Mouse (Mus musculus) lung, embryonic 15.5 days (tissue): ENCODE data around the gene Defa36. TPM values are rescaled to one million over a fixed set of nuclear protein-coding genes. Genes with fewer than 3 reads are reported as not detected.
"Not testable (repeated sequence)": the region's sequence is repeated elsewhere in the genome, so short reads cannot be mapped to it uniquely, and the experiment has no call there.

Experiments
- ATAC-seq: fragments of 200-750 bp; cut with Nextera tagmentation; 2 replicates; pipeline ENCODE4 v1.8.0; 2017; ENCODE audit warnings: moderate number of reproducible peaks, borderline replicate concordance; ENCODE audit not compliant: low FRiP score, low TSS enrichment; ENCODE audit errors: extremely low read depth
- H3K27ac ChIP-seq: fragments of 300-500 bp; sonication (generic); 2 replicates; pipeline ENCODE4 v1.5.1; 2015; ENCODE audit warnings: moderate library complexity, mild to moderate bottlenecking, inconsistent platforms
- H3K27me3 ChIP-seq: fragments of 300-500 bp; sonication (generic); 2 replicates; pipeline ENCODE4 v1.6.1; 2015; ENCODE audit warnings: inconsistent platforms
- H3K36me3 ChIP-seq: fragments of 300-500 bp; sonication (generic); 2 replicates; pipeline ENCODE4 v1.6.1; 2015; ENCODE audit warnings: inconsistent platforms
- H3K4me1 ChIP-seq: fragments of 300-500 bp; sonication (generic); 2 replicates; pipeline ENCODE4 v1.6.1; 2015; ENCODE audit warnings: inconsistent platforms
- H3K4me2 ChIP-seq: fragments of 300-500 bp; sonication (generic); 2 replicates; pipeline ENCODE4 v1.6.1; 2015; ENCODE audit warnings: inconsistent platforms, mild to moderate bottlenecking, moderate library complexity
- H3K4me3 ChIP-seq: fragments of 300-500 bp; sonication (generic); 2 replicates; pipeline ENCODE4 v1.5.1; 2015; ENCODE audit warnings: mild to moderate bottlenecking, inconsistent platforms
- H3K9ac ChIP-seq: fragments of 300-500 bp; sonication (generic); 2 replicates; pipeline ENCODE4 v1.6.1; 2015; ENCODE audit warnings: inconsistent platforms
- H3K9me3 ChIP-seq: fragments of 300-500 bp; sonication (generic); 2 replicates; pipeline ENCODE4 v1.6.1; 2016; ENCODE audit warnings: inconsistent platforms
- WGBS: fragments of 180-500 bp; shearing (Covaris S2); methylation state at CpG from one replicate; pipeline ENCODE4 v1.1.7; 2015; 5-methylcytosine and 5-hydroxymethylcytosine counted together
- polyA plus RNA-seq: library from polyadenylated mRNA; unstranded; fragments of >200 nt; fragmentation: Nextera tagmentation; extraction: Ambion mirVana; gene quantifications from 2 replicates; pipeline ENCODE4 v1.2.1, GENCODE M21; 2015

The Defa36 gene
- polyA plus RNA-seq: not detected in 2 replicates

DNA sequence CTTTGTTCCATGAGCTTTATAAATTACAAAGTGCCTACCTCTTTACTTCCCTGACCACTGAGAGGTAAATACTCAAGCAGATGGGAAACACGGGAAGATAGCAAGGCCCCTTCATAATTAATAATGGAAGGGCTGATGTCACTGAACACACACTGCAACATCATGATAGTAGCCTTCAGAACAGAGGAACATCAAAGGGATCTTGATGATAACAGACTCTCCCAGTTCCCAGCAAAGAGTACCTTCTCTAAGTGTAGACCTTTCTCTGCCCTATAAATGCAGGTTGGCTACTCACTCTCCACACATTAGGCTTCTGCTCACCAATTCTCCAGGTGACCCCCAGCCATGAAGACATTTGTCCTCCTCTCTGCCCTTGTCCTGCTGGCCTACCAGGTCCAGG is at the start of gene Defa36:
Defa36 (plus strand) TSS at position 301 of the 400 bp plus-strand sequence.
- not testable (repeated sequence) for H3K4me3 ChIP-seq, H3K36me3 ChIP-seq, H3K27me3 ChIP-seq, H3K4me2 ChIP-seq, ATAC-seq, H3K27ac ChIP-seq, H3K4me1 ChIP-seq, H3K9me3 ChIP-seq, H3K9ac ChIP-seq
- no CpG with 5 or more reads among the region's 1 CpGs for WGBS

- H3K9ac ChIP-seq, H3K4me2 ChIP-seq, H3K27me3 ChIP-seq, H3K36me3 ChIP-seq, H3K27ac ChIP-seq, H3K9me3 ChIP-seq, H3K4me1 ChIP-seq, H3K4me3 ChIP-seq, ATAC-seq: not testable (repeated sequence)
- WGBS: no CpG with 5 or more reads among the region's 2 CpGs
Observed at GRCm38 (mm10) chr8:21378215-21378614, 49.0 kb upstream of the Defa36 start, which contains the start of gene Defa2. Defa2 (plus strand) TSS chr8:21378515.

GRCm38 (mm10) chr8:21391511-21391910 is 35.7 kb upstream of the Defa36 start, which contains the start of gene Defa33:
Defa33 (plus strand) TSS chr8:21391811.
- not testable (repeated sequence) for H3K4me2 ChIP-seq, H3K36me3 ChIP-seq, H3K27ac ChIP-seq, H3K4me3 ChIP-seq, H3K9ac ChIP-seq, ATAC-seq, H3K4me1 ChIP-seq, H3K27me3 ChIP-seq, H3K9me3 ChIP-seq
- no CpG with 5 or more reads among the region's 2 CpGs for WGBS

GRCm38 (mm10) chr8:21456460-21456859 is 29.2 kb downstream of the Defa36 start, which contains the start of gene Gm7849:
Gm7849 (minus strand) TSS chr8:21456560.
- H3K4me3 ChIP-seq, H3K9ac ChIP-seq, ATAC-seq, H3K4me2 ChIP-seq, H3K27ac ChIP-seq, H3K27me3 ChIP-seq, H3K4me1 ChIP-seq, H3K9me3 ChIP-seq, H3K36me3 ChIP-seq: not testable (repeated sequence)
- no CpG with 5 or more reads among the region's 1 CpGs for WGBS

Other genes with a start within 250 kb of the Defa36 start
- gene Defa31, start 235.8 kb upstream of the Defa36 start, polyA plus RNA-seq: not detected in 2 replicates
- not detected in 2 replicates for gene Gm15293, start 225.8 kb upstream of the Defa36 start, polyA plus RNA-seq
- gene Gm15292, start 177.7 kb upstream of the Defa36 start, polyA plus RNA-seq: not detected in 2 replicates
- not detected in 2 replicates for gene Defa27, start 111.9 kb upstream of the Defa36 start, polyA plus RNA-seq
- gene Defa29, start 100.4 kb upstream of the Defa36 start, polyA plus RNA-seq: not detected in 2 replicates
- gene Defa2, start 48.9 kb upstream of the Defa36 start, polyA plus RNA-seq: not detected in 2 replicates
- not detected in 2 replicates for gene Defa33, start 35.6 kb upstream of the Defa36 start, polyA plus RNA-seq
- gene Gm7849, start 29.1 kb downstream of the Defa36 start, polyA plus RNA-seq: not detected in 2 replicates
- not detected in 2 replicates for gene Defa20, start 81.8 kb downstream of the Defa36 start, polyA plus RNA-seq
- not detected in 2 replicates for gene Defa32, start 101.6 kb downstream of the Defa36 start, polyA plus RNA-seq
- gene Defa37, start 138.0 kb downstream of the Defa36 start, polyA plus RNA-seq: not detected in 2 replicates
- gene Defa28, start 155.6 kb downstream of the Defa36 start, polyA plus RNA-seq: not detected in 2 replicates
- not detected in 2 replicates for gene Gm7861, start 167.1 kb downstream of the Defa36 start, polyA plus RNA-seq
- gene Defa26, start 190.8 kb downstream of the Defa36 start, polyA plus RNA-seq: not detected in 2 replicates
- not detected in 2 replicates for gene Defa17, start 228.4 kb downstream of the Defa36 start, polyA plus RNA-seq
- not detected in 2 replicates for gene Defa34, start 238.4 kb downstream of the Defa36 start, polyA plus RNA-seq